Mouse (Mus musculus) thymus, adult 2 months (tissue): ENCODE data around the gene Plekhh3. TPM values are rescaled to one million over a fixed set of nuclear protein-coding genes. Genes with fewer than 3 reads are reported as not detected.
A peak's percentile ranks its signal among the peaks of the same experiment; 100 is the strongest.
"Not testable (repeated sequence)": the region's sequence is repeated elsewhere in the genome, so short reads cannot be mapped to it uniquely, and the experiment has no call there.

ENCODE experiments used
- DNase-seq: peaks from one replicate; pipeline ENCODE4 v3.0.0; 2021
- H3K27ac ChIP-seq: fragments of 200-500 bp; 2 replicates; pipeline ENCODE4 v1.5.1; 2012; ENCODE audit warnings: low read length, control low read depth; ENCODE audit not compliant: control insufficient read depth, insufficient read depth
- H3K27me3 ChIP-seq: fragments of 200-500 bp; 2 replicates; pipeline ENCODE4 v1.6.1; 2012; ENCODE audit warnings: mild to moderate bottlenecking, low read length, moderate library complexity, mixed read lengths; ENCODE audit not compliant: control insufficient read depth, insufficient read depth
- H3K36me3 ChIP-seq: fragments of 200-500 bp; 2 replicates; pipeline ENCODE4 v1.6.1; 2012; ENCODE audit warnings: mild to moderate bottlenecking, low read length, moderate library complexity; ENCODE audit not compliant: control insufficient read depth, insufficient read depth
- H3K4me1 ChIP-seq: fragments of 200-500 bp; replicated peaks from 2 replicates; pipeline ENCODE4 v1.6.1; 2012; ENCODE audit warnings: low read length; ENCODE audit not compliant: control insufficient read depth, insufficient read depth
- H3K4me3 ChIP-seq: fragments of 200-500 bp; 2 replicates; pipeline ENCODE4 v1.5.1; 2012; ENCODE audit warnings: mild to moderate bottlenecking, low read length, control low read depth, moderate library complexity; ENCODE audit not compliant: control insufficient read depth, insufficient read depth
- CTCF ChIP-seq: fragments of 200-500 bp; IDR thresholded peaks from 2 replicates; pipeline ENCODE4 v1.5.1; 2012; ENCODE audit warnings: mild to moderate bottlenecking, control low read depth, low read length, moderate library complexity, borderline replicate concordance; ENCODE audit not compliant: control insufficient read depth, poor library complexity, insufficient read depth; ENCODE audit errors: extremely low read depth
- POLR2A ChIP-seq: fragments of 200-500 bp; IDR thresholded peaks from 2 replicates; pipeline ENCODE4 v1.6.1; 2012; ENCODE audit warnings: mild to moderate bottlenecking, low read length, control low read depth, moderate library complexity; ENCODE audit not compliant: control insufficient read depth, poor library complexity, insufficient read depth; ENCODE audit errors: extremely low read depth
- WGBS: fragments of 180-500 bp; shearing (Covaris S2); methylation state at CpG from one replicate; pipeline ENCODE4 v1.1.7; 2018; 5-methylcytosine and 5-hydroxymethylcytosine counted together
- polyA plus RNA-seq: library from polyadenylated mRNA; depleted of rRNA; stranded (reverse); fragments of >200 nt; gene quantifications from 2 replicates; pipeline ENCODE4 v1.2.3, GENCODE M21; 2012

Plekhh3 gene
- polyA plus RNA-seq, 1 experiment: 11.9 TPM

DNA sequence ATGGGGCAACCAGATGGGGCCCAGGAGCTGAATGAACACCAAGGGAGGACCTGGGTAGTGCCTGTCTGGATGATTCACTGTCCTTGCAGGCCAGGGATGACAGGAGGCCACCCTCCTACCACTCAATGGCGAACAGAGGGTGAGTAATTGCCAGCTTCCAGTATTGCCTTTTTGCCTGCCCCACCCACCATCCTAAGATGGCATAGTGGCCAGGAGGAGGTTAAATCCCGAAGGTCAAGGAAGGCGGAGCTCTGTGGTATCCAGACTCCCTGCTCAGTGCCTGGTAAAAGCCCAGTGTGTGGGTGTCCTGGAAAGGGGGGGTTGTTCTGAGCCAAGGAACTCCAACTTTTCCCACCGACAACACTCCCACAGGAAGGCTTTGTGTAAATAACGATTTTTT lies 8.8 kb downstream of the Plekhh3 start:
- Histone ChIP-seq H3K27me3 (peaks cover 3% of the 10 kb centered on the region; the same call in 1 of the 2 replicates), H3K27ac (no peak overlapping the region), H3K36me3 (no peaks in the 10 kb centered on the region), H3K4me3 (no peak overlapping the region), H3K4me1 (peaks cover 6% of the 10 kb centered on the region; the same call in 1 of the 2 replicates)
- WGBS: 89% methylated on average over 5 of the region's 5 CpGs
- DNase-seq: no peak
- no peak for TF ChIP-seq POLR2A
- TF ChIP-seq CTCF: no peak

DNA sequence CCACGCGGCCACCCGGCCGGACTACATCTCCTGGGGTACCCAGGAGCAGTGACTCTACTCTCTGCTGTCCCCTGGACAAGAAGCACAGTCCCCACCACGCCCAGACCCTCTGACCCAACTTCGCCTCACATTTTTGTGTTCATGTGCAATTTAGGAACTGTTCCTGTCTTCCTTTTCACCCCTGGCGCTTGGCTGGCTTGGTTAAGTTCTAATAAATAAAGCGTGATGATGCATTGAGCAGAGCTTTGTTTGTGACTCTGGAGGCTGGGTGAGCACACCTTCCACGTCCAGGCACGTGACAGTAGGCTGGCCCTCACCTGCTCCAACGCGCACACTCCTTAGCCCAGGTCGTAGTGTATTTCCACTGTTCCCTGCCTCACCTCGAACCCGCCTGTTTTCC lies 9.6 kb downstream of the Plekhh3 start:
- H3K4me3 ChIP-seq: no peak overlapping the region
- no peak overlapping the region for H3K27ac ChIP-seq
- TF ChIP-seq POLR2A: no peak
- TF ChIP-seq CTCF: no peak
- no peaks in the 10 kb centered on the region for H3K36me3 ChIP-seq
- WGBS: 95% methylated on average over 15 of the region's 15 CpGs
- peaks cover 3% of the 10 kb centered on the region; the same call in 1 of the 2 replicates for H3K27me3 ChIP-seq
- peaks cover 6% of the 10 kb centered on the region; the same call in 1 of the 2 replicates for H3K4me1 ChIP-seq
- DNase-seq: no peak

DNA sequence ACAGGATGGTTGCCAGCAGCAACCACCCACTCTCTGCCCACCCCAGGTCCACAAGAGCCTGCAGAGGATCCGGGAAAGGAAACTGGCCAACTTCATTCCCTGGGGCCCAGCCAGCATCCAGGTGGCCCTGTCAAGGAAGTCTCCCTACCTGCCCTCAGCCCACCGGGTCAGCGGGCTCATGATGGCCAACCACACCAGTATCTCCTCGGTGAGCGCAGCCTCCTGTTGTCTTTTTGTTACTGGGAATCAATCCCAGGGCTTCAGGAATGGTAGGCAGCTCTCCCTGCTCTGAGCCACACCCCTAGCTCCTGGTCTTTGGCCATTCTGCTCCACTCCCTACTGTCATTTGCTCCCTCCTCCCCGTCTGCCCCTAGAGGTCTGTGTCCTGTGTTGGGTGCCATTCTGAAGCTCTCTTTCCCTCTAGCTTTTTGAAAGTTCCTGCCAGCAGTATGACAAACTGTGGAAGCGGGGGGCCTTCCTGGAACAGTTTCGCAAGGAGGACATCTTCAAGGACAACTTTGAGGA lies 10.1 kb downstream of the Plekhh3 start:
- WGBS: 87% methylated on average over 8 of the region's 8 CpGs
- H3K4me1 ChIP-seq, H3K27ac ChIP-seq, H3K36me3 ChIP-seq, H3K27me3 ChIP-seq, DNase-seq, H3K4me3 ChIP-seq: not testable (repeated sequence)

DNA sequence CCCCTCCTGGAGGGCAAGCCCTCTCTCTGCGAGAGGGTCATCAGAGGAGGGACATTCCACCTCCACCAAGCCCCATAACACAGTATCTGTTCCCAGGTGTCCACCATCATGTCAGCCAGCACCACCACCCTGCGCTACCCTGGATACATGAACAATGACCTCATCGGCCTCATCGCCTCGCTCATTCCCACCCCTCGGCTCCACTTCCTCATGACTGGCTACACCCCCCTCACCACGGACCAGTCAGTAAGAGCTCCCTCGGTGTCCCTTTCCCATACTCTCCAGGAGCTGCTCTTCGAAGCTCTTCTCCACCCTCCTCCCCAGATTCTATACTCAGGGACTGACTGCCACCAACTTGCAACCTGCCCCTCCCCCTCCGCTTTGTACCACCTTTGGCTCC lies 11.0 kb downstream of the Plekhh3 start:
- not testable (repeated sequence) for H3K27me3 ChIP-seq, DNase-seq, H3K4me3 ChIP-seq, H3K36me3 ChIP-seq, H3K27ac ChIP-seq
- 80% methylated on average over 8 of the region's 10 CpGs for WGBS
- peaks cover 12% of the 10 kb centered on the region for H3K4me1 ChIP-seq

DNA sequence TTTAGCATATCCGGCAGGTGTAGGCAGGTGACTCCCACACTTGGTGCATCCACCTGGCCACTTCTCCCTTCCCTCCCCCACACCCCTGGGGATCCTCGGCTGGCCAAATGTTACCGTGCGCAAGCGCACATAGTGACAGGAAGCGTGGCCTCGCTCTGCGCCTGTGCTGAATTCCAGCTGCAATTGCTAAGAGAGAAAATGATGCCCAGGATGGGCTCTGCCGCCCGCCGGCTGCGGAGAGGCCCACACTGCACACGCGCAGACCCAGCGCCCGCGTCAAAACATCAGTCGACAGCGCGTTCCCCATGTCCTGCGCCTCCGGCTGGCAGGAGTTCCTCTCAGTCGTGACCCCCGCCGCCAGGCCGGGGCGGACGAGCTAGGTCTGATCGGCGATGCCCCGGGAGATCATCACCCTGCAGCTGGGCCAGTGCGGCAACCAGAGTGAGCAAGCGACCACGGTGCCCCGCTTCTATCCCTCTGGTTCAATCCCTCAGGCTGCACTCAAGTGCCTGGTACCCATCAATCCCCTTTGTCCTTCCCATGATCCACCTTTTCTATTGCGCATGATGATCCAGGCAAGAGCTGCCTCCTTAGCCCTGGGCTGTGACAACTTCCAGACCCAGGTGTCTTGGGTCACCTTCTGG lies 15.3 kb downstream of the Plekhh3 start, which contains the start of gene Tubg2:
Gene Tubg2 (plus strand): TSS at position 180 of the 644 bp plus-strand sequence.
- peak; percentile 65 for DNase-seq
- H3K27me3 ChIP-seq: no peaks in the 10 kb centered on the region
- TF ChIP-seq CTCF (peak; percentile 42; the same call in 1 of the 2 replicates), POLR2A (no peak)

DNA sequence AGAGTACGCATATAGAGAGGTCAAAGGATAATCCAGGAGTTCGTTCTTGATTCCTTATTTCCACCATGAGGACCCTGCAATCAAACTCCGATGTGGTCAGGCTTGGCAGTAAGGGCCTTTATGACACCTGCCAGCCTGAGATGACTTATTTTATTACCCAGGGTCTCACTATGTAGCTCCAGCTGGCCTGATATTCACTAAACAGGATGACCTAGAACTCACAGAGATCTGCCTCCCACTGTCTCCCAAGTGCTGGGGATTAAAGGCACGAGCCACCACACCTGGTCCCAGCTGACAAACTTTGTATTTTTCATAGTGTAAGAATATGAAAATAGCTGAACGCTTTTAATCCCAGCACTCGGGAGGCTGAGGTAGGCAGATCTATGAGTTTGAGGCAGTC lies 16.0 kb downstream of the Plekhh3 start:
- no peak overlapping the region for H3K27ac ChIP-seq
- H3K36me3 ChIP-seq: no peaks in the 10 kb centered on the region
- peaks cover 6% of the 10 kb centered on the region for H3K4me1 ChIP-seq
- no peaks in the 10 kb centered on the region for H3K27me3 ChIP-seq
- no peak for DNase-seq
- WGBS: 91% methylated on average over 6 of the region's 6 CpGs
- TF ChIP-seq POLR2A (no peak), CTCF (no peak)
- no peak overlapping the region for H3K4me3 ChIP-seq

More for the DNA sequence above, 15.3 kb downstream of the Plekhh3 start, which contains the start of gene Tubg2:
- Histone ChIP-seq H3K27ac (no peak within 1 kb of the TSS), H3K36me3 (no peaks in the 10 kb centered on the region), H3K4me1 (peaks cover 6% of the 10 kb centered on the region), H3K4me3 (peak within 1 kb of the TSS; percentile 27)
- WGBS: 5% methylated on average over 36 of the region's 36 CpGs

DNA sequence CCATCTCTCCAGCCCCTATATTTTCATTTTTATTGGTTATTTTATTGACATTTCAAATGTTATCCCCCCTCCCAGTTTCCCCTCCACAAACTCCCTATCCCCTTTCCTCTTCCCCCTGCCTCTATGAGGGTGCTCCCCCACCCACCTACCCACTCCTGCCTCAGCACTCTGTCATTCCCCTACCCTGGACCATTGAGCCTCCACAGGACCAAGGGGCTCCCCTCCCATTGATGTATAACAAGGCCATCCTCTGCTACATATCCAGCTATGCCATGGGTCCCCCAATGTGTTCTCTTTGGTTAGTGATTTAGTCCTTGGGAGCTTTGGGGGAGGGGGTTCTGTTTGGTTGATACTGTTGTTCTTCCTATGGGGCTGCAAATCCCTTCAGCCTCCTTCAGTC lies 16.5 kb downstream of the Plekhh3 start:
- no peaks in the 10 kb centered on the region for H3K27me3 ChIP-seq
- H3K36me3 ChIP-seq: no peaks in the 10 kb centered on the region
- DNase-seq: no peak
- no peak overlapping the region for H3K4me3 ChIP-seq
- no peak overlapping the region for H3K27ac ChIP-seq
- peaks cover 6% of the 10 kb centered on the region for H3K4me1 ChIP-seq
- TF ChIP-seq CTCF: no peak
- TF ChIP-seq POLR2A: no peak
